In genomic region chr6:5379781-5380623, GRCm38 (mm10) we compare ENCODE assay signal across 9 mouse cellular contexts. TPM values are rescaled to one million over a fixed set of nuclear protein-coding genes. Genes with fewer than 3 reads are reported as not detected.
DNase-seq lines count a peak whose midpoint lies in the region; ATAC-seq lines count a peak whose summit lies in the region.
"Had no signal": no experiment of that assay in that cellular context is flagged by ENCODE, and none has a peak within 500 bp of the region (broad histone marks: within the 10 kb centered on the region; RNA-seq: fewer than 3 reads in every experiment).

No protein-coding gene starts in this region.

- H3K9me3 ChIP-seq in lung, embryonic 15.5 days, result no peaks in the 10 kb centered on the region
- H3K9me3 ChIP-seq in hindbrain, embryonic 16.5 days (ENCODE audit: control insufficient read depth, low read length), result no peaks in the 10 kb centered on the region
- no peaks in the 10 kb centered on the region for H3K9me3 ChIP-seq in liver, embryonic 13.5 days (replicated peaks)
- H3K9me3 ChIP-seq: megakaryocyte, embryonic 14.5 days had no signal

- 0 out of 2 replicates have a peak overlapping the region, but pooled peaks have one; percentile 0 for H3K4me3 ChIP-seq in lung, embryonic 15.5 days
- peak overlapping the region; percentile 7; the same call in 1 of the 2 replicates for H3K4me3 ChIP-seq in hindbrain, embryonic 16.5 days (ENCODE audit: low read length)
- no peak overlapping the region for H3K4me3 ChIP-seq in liver, embryonic 13.5 days (replicated peaks)

- no peak overlapping the region for H3K9ac ChIP-seq in lung, embryonic 15.5 days
- peak overlapping the region; percentile 29 for H3K9ac ChIP-seq in hindbrain, embryonic 16.5 days (ENCODE audit: low read depth, low read length)
- H3K9ac ChIP-seq in liver, embryonic 13.5 days, result no peak overlapping the region

- no peak for DNase-seq in lung, adult 18-20 months
- no peak for DNase-seq in liver, embryonic 13.5 days
- peak; percentile 48 for DNase-seq in right cerebral cortex, adult 18-20 months
- DNase-seq in B cell, adult 2 months, result no peak
- DNase-seq in adrenal gland, postnatal 25 days, result no peak

- WGBS in lung, embryonic 15.5 days, result 30% methylated on average over 22 of the region's 22 CpGs
- WGBS in hindbrain, embryonic 16.5 days, result 13% methylated on average over 22 of the region's 22 CpGs
- 54% methylated on average over 22 of the region's 22 CpGs for WGBS in liver, embryonic 13.5 days (ENCODE audit: insufficient replicate concordance)

- ATAC-seq in lung, embryonic 15.5 days (ENCODE audit: borderline replicate concordance, extremely low read depth, low FRiP score, low TSS enrichment), result no peak
- 0 out of 2 replicates have a peak, but pooled peaks have one; percentile 18 for ATAC-seq in erythroblast, adult 5-6 weeks (replicated peaks; ENCODE audit: low FRiP score, poor library complexity, severe bottlenecking)
- peak; percentile 62 for ATAC-seq in hindbrain, embryonic 16.5 days
- ATAC-seq in liver, embryonic 13.5 days (ENCODE audit: low read depth), result 0 out of 2 replicates have a peak, but pooled peaks have one; percentile 21

- peak overlapping the region; percentile 44 for H3K4me2 ChIP-seq in lung, embryonic 15.5 days
- peak overlapping the region; percentile 51 for H3K4me2 ChIP-seq in hindbrain, embryonic 16.5 days (ENCODE audit: low read length)
- peak overlapping the region; percentile 40 for H3K4me2 ChIP-seq in liver, embryonic 13.5 days

- H3K36me3 ChIP-seq in lung, embryonic 15.5 days, result no peaks in the 10 kb centered on the region
- H3K36me3 ChIP-seq in hindbrain, embryonic 16.5 days (ENCODE audit: control insufficient read depth, insufficient read depth, low read length), result no peaks in the 10 kb centered on the region
- no peaks in the 10 kb centered on the region for H3K36me3 ChIP-seq in liver, embryonic 13.5 days

- no peak overlapping the region for H3K27ac ChIP-seq in lung, embryonic 15.5 days
- H3K27ac ChIP-seq in hindbrain, embryonic 16.5 days (ENCODE audit: low read depth, low read length), result peak overlapping the region; percentile 62
- H3K27ac ChIP-seq in liver, embryonic 13.5 days, result no peak overlapping the region

- H3K4me1 ChIP-seq in lung, embryonic 15.5 days, result peaks cover 26% of the 10 kb centered on the region
- H3K4me1 ChIP-seq in hindbrain, embryonic 16.5 days (ENCODE audit: control insufficient read depth, insufficient read depth, low read depth, low read length), result peaks cover 31% of the 10 kb centered on the region
- peaks cover 38% of the 10 kb centered on the region for H3K4me1 ChIP-seq in liver, embryonic 13.5 days (replicated peaks)

- H3K27me3 ChIP-seq in lung, embryonic 15.5 days, result no peaks in the 10 kb centered on the region
- no peaks in the 10 kb centered on the region for H3K27me3 ChIP-seq in hindbrain, embryonic 16.5 days (replicated peaks; ENCODE audit: control insufficient read depth, insufficient read depth, low read length)
- H3K27me3 ChIP-seq in liver, embryonic 13.5 days, result peaks cover 13% of the 10 kb centered on the region

RNA-seq across cellular contexts. Expression of gene Asb4, which starts 3.2 kb away (rescaled TPM):
- 7.3 and 8.2 TPM in 2 replicates for polyA plus RNA-seq in lung, embryonic 15.5 days (2015; fragmentation: Nextera tagmentation; extraction: Ambion mirVana)
- total RNA-seq in erythroblast, adult 5-6 weeks (2015; ENCODE audit: low replicate concordance), result not detected in 2 replicates
- total RNA-seq in erythroblast, adult 5-6 weeks (2017; ENCODE audit: low replicate concordance), result not detected in 2 replicates
- polyA plus RNA-seq in hindbrain, embryonic 16.5 days (2015; fragmentation: Nextera tagmentation; extraction: Ambion mirVana), result 15.4 and 16.9 TPM in 2 replicates
- polyA plus RNA-seq in liver, embryonic 13.5 days (2015; fragmentation: Nextera tagmentation; extraction: Ambion mirVana), result 12.3 and 15.4 TPM in 2 replicates
- total RNA-seq in adrenal gland, postnatal 25 days (2021), result 2.6 and 3.5 TPM in 2 replicates
